Mouse (Mus musculus): Measurements from ENCODE around the gene Idnk. TPM values are rescaled to one million over a fixed set of nuclear protein-coding genes. Genes with fewer than 3 reads are reported as not detected.

The Idnk gene
- polyA plus RNA-seq, 1 experiment from 2014 or later: 18.8 TPM

GRCm38 (mm10) chr13:58194908-58195307 is 37.5 kb downstream of the Idnk start:
- H3K27me3 ChIP-seq: no peaks in the 10 kb centered on the region
- H3K9ac ChIP-seq: no peak overlapping the region
- ATAC-seq (ENCODE audit: insufficient read depth): no peak; the same call in 1 of the 2 replicates
- H3K4me3 ChIP-seq (replicated peaks): no peak overlapping the region
- no peaks in the 10 kb centered on the region for H3K9me3 ChIP-seq (replicated peaks)
- H3K4me1 ChIP-seq (replicated peaks): no peaks in the 10 kb centered on the region
- 72% methylated on average over 3 of the region's 3 CpGs for WGBS (ENCODE audit: insufficient replicate concordance)
- H3K36me3 ChIP-seq (replicated peaks): peaks cover 60% of the 10 kb centered on the region
- no peak overlapping the region for H3K4me2 ChIP-seq
- H3K27ac ChIP-seq (replicated peaks): no peak overlapping the region

GRCm38 (mm10) chr13:58197211-58197610 is 39.8 kb downstream of the Idnk start:
- no peaks in the 10 kb centered on the region for H3K27me3 ChIP-seq
- peaks cover 7% of the 10 kb centered on the region; the same call in 1 of the 2 replicates for H3K4me1 ChIP-seq (replicated peaks)
- 60% methylated on average over 3 of the region's 3 CpGs for WGBS (ENCODE audit: insufficient replicate concordance)

GRCm38 (mm10) chr13:58197981-58198640 is 40.7 kb downstream of the Idnk start:
- Histone ChIP-seq H3K9me3 (replicated peaks) (no peaks in the 10 kb centered on the region), H3K9ac (no peak overlapping the region), H3K4me2 (no peak overlapping the region), H3K4me1 (replicated peaks) (peaks cover 9% of the 10 kb centered on the region; the same call in 1 of the 2 replicates), H3K27me3 (no peaks in the 10 kb centered on the region), H3K36me3 (replicated peaks) (peaks cover 34% of the 10 kb centered on the region), H3K27ac (replicated peaks) (no peak overlapping the region), H3K4me3 (replicated peaks) (no peak overlapping the region)
- WGBS (ENCODE audit: insufficient replicate concordance): 75% methylated on average over 7 of the region's 7 CpGs
- no peak for ATAC-seq (ENCODE audit: insufficient read depth)

More at GRCm38 (mm10) chr13:58197211-58197610, 39.8 kb downstream of the Idnk start:
- no peak overlapping the region for H3K4me3 ChIP-seq (replicated peaks)
- no peak overlapping the region for H3K27ac ChIP-seq (replicated peaks)
- no peak for ATAC-seq (ENCODE audit: insufficient read depth)
- no peak overlapping the region for H3K9ac ChIP-seq
- no peaks in the 10 kb centered on the region for H3K9me3 ChIP-seq (replicated peaks)
- H3K36me3 ChIP-seq (replicated peaks): peaks cover 39% of the 10 kb centered on the region
- no peak overlapping the region for H3K4me2 ChIP-seq

- no peak for ATAC-seq (ENCODE audit: insufficient read depth)
- no peak overlapping the region for H3K27ac ChIP-seq (replicated peaks)
- 76% methylated on average over 6 of the region's 6 CpGs for WGBS (ENCODE audit: insufficient replicate concordance)
- H3K9me3 ChIP-seq (replicated peaks): no peaks in the 10 kb centered on the region
- H3K27me3 ChIP-seq: no peaks in the 10 kb centered on the region
- no peak overlapping the region for H3K4me3 ChIP-seq (replicated peaks)
- peaks cover 14% of the 10 kb centered on the region for H3K36me3 ChIP-seq (replicated peaks)
- H3K4me1 ChIP-seq (replicated peaks): peaks cover 26% of the 10 kb centered on the region
- no peak overlapping the region for H3K4me2 ChIP-seq
- no peak overlapping the region for H3K9ac ChIP-seq
These were observed 43.9 kb downstream of the Idnk start for GRCm38 (mm10) chr13:58201343-58201742.

GRCm38 (mm10) chr13:58201908-58202307 is 44.5 kb downstream of the Idnk start:
- 85% methylated on average over 3 of the region's 3 CpGs for WGBS (ENCODE audit: insufficient replicate concordance)

GRCm38 (mm10) chr13:58202903-58203302 is 45.5 kb downstream of the Idnk start:
- no peak for ATAC-seq (ENCODE audit: insufficient read depth)
- Histone ChIP-seq H3K9me3 (replicated peaks) (no peaks in the 10 kb centered on the region), H3K36me3 (replicated peaks) (peaks cover 2% of the 10 kb centered on the region; the same call in 1 of the 2 replicates), H3K4me2 (no peak overlapping the region), H3K9ac (no peak overlapping the region), H3K4me3 (replicated peaks) (no peak overlapping the region), H3K4me1 (replicated peaks) (peaks cover 34% of the 10 kb centered on the region), H3K27ac (replicated peaks) (no peak overlapping the region), H3K27me3 (no peaks in the 10 kb centered on the region)
- 86% methylated on average over 1 of the region's 1 CpGs for WGBS (ENCODE audit: insufficient replicate concordance)

More at GRCm38 (mm10) chr13:58201908-58202307, 44.5 kb downstream of the Idnk start:
- Histone ChIP-seq H3K27me3 (no peaks in the 10 kb centered on the region), H3K36me3 (replicated peaks) (peaks cover 10% of the 10 kb centered on the region), H3K4me1 (replicated peaks) (peaks cover 29% of the 10 kb centered on the region), H3K4me2 (no peak overlapping the region), H3K27ac (replicated peaks) (no peak overlapping the region), H3K4me3 (replicated peaks) (no peak overlapping the region), H3K9ac (no peak overlapping the region), H3K9me3 (replicated peaks) (no peaks in the 10 kb centered on the region)
- no peak for ATAC-seq (ENCODE audit: insufficient read depth)

GRCm38 (mm10) chr13:58204202-58204601 is 46.8 kb downstream of the Idnk start:
- Histone ChIP-seq H3K4me3 (replicated peaks) (no peak overlapping the region), H3K4me2 (no peak overlapping the region), H3K4me1 (replicated peaks) (peaks cover 40% of the 10 kb centered on the region), H3K27ac (replicated peaks) (no peak overlapping the region), H3K36me3 (replicated peaks) (no peaks in the 10 kb centered on the region), H3K27me3 (no peaks in the 10 kb centered on the region), H3K9me3 (replicated peaks) (no peaks in the 10 kb centered on the region), H3K9ac (no peak overlapping the region)
- 78% methylated on average over 3 of the region's 3 CpGs for WGBS (ENCODE audit: insufficient replicate concordance)
- no peak for ATAC-seq (ENCODE audit: insufficient read depth)

GRCm38 (mm10) chr13:58204986-58205385 is 47.5 kb downstream of the Idnk start:
- Histone ChIP-seq H3K9me3 (replicated peaks) (no peaks in the 10 kb centered on the region), H3K27me3 (no peaks in the 10 kb centered on the region), H3K36me3 (replicated peaks) (no peaks in the 10 kb centered on the region), H3K9ac (no peak overlapping the region), H3K4me1 (replicated peaks) (peaks cover 46% of the 10 kb centered on the region), H3K4me2 (no peak overlapping the region), H3K27ac (replicated peaks) (no peak overlapping the region), H3K4me3 (replicated peaks) (no peak overlapping the region)
- WGBS (ENCODE audit: insufficient replicate concordance): 30% methylated on average over 4 of the region's 4 CpGs
- ATAC-seq (ENCODE audit: insufficient read depth): no peak

- no peak overlapping the region for H3K27ac ChIP-seq (replicated peaks)
- no peak overlapping the region for H3K4me2 ChIP-seq
- H3K4me1 ChIP-seq (replicated peaks): peaks cover 45% of the 10 kb centered on the region
- WGBS (ENCODE audit: insufficient replicate concordance): 58% methylated on average over 4 of the region's 4 CpGs
- H3K4me3 ChIP-seq (replicated peaks): no peak overlapping the region
- H3K36me3 ChIP-seq (replicated peaks): no peaks in the 10 kb centered on the region
- ATAC-seq (ENCODE audit: insufficient read depth): no peak
- H3K9ac ChIP-seq: no peak overlapping the region
- H3K27me3 ChIP-seq: no peaks in the 10 kb centered on the region
- H3K9me3 ChIP-seq (replicated peaks): no peaks in the 10 kb centered on the region
These were observed 48.6 kb downstream of the Idnk start for GRCm38 (mm10) chr13:58206084-58206483.

- no peaks in the 10 kb centered on the region for H3K36me3 ChIP-seq (replicated peaks)
- no peaks in the 10 kb centered on the region for H3K27me3 ChIP-seq
- ATAC-seq (ENCODE audit: insufficient read depth): no peak
- H3K4me3 ChIP-seq (replicated peaks): no peak overlapping the region
- H3K9me3 ChIP-seq (replicated peaks): no peaks in the 10 kb centered on the region
- H3K4me1 ChIP-seq (replicated peaks): peaks cover 54% of the 10 kb centered on the region
- 59% methylated on average over 5 of the region's 5 CpGs for WGBS (ENCODE audit: insufficient replicate concordance)
- no peak overlapping the region for H3K4me2 ChIP-seq
- H3K9ac ChIP-seq: no peak overlapping the region
- H3K27ac ChIP-seq (replicated peaks): no peak overlapping the region
These were observed 53.0 kb downstream of the Idnk start for GRCm38 (mm10) chr13:58210441-58210840.

- no peaks in the 10 kb centered on the region for H3K9me3 ChIP-seq (replicated peaks)
- WGBS (ENCODE audit: insufficient replicate concordance): 59% methylated on average over 2 of the region's 2 CpGs
- no peak overlapping the region for H3K27ac ChIP-seq (replicated peaks)
- no peak overlapping the region for H3K4me2 ChIP-seq
- H3K4me3 ChIP-seq (replicated peaks): no peak overlapping the region
- H3K4me1 ChIP-seq (replicated peaks): peaks cover 46% of the 10 kb centered on the region
- H3K9ac ChIP-seq: no peak overlapping the region
- no peaks in the 10 kb centered on the region for H3K27me3 ChIP-seq
- no peaks in the 10 kb centered on the region for H3K36me3 ChIP-seq (replicated peaks)
- ATAC-seq (ENCODE audit: insufficient read depth): no peak
These were observed 55.1 kb downstream of the Idnk start for GRCm38 (mm10) chr13:58212530-58212929.

GRCm38 (mm10) chr13:58213801-58214200 is 56.4 kb downstream of the Idnk start:
- no peak overlapping the region for H3K9ac ChIP-seq
- H3K9me3 ChIP-seq (replicated peaks): no peaks in the 10 kb centered on the region
- peaks cover 43% of the 10 kb centered on the region for H3K4me1 ChIP-seq (replicated peaks)
- peak overlapping the region; percentile 82 for H3K4me3 ChIP-seq (replicated peaks)
- no peaks in the 10 kb centered on the region for H3K36me3 ChIP-seq (replicated peaks)
- H3K27me3 ChIP-seq: no peaks in the 10 kb centered on the region
- peak overlapping the region; percentile 91 for H3K4me2 ChIP-seq
- WGBS (ENCODE audit: insufficient replicate concordance): 66% methylated on average over 8 of the region's 8 CpGs
- ATAC-seq (ENCODE audit: insufficient read depth): no peak
- H3K27ac ChIP-seq (replicated peaks): no peak overlapping the region

Measured in liver, embryonic 15.5 days (tissue).